Comparison of ENCODE assay signal across 8 mouse cellular contexts in genomic region chr1:136344768-136345453, GRCm38 (mm10). TPM values are rescaled to one million over a fixed set of nuclear protein-coding genes. Genes with fewer than 3 reads are reported as not detected.
DNase-seq lines count a peak whose midpoint lies in the region; ATAC-seq and TF ChIP-seq lines count a peak whose summit lies in the region.

No protein-coding gene starts in this region.

- H3K36me3 ChIP-seq in embryonic facial prominence, embryonic 12.5 days, result peaks cover 6% of the 10 kb centered on the region; the same call in 1 of the 2 replicates
- H3K36me3 ChIP-seq in hindbrain, embryonic 16.5 days (ENCODE audit: control insufficient read depth, insufficient read depth, low read length), result no peaks in the 10 kb centered on the region
- H3K36me3 ChIP-seq in lung, embryonic 15.5 days, result no peaks in the 10 kb centered on the region
- H3K36me3 ChIP-seq in stomach, embryonic 14.5 days (ENCODE audit: control insufficient read depth, insufficient read depth, low read length), result no peaks in the 10 kb centered on the region; the same call in 1 of the 2 replicates

- peaks cover 19% of the 10 kb centered on the region for H3K4me1 ChIP-seq in embryonic facial prominence, embryonic 12.5 days
- peaks cover 26% of the 10 kb centered on the region for H3K4me1 ChIP-seq in hindbrain, embryonic 16.5 days (ENCODE audit: control insufficient read depth, insufficient read depth, low read depth, low read length)
- peaks cover 22% of the 10 kb centered on the region for H3K4me1 ChIP-seq in lung, embryonic 15.5 days
- peaks cover 8% of the 10 kb centered on the region for H3K4me1 ChIP-seq in stomach, embryonic 14.5 days (ENCODE audit: control insufficient read depth, insufficient read depth, low read length)

- WGBS in embryonic facial prominence, embryonic 12.5 days, result under 1% methylated on average over 22 of the region's 22 CpGs
- WGBS in hindbrain, embryonic 16.5 days, result under 1% methylated on average over 22 of the region's 22 CpGs
- WGBS in lung, embryonic 15.5 days, result 0% methylated on average over 22 of the region's 22 CpGs
- WGBS in stomach, embryonic 14.5 days, result under 1% methylated on average over 22 of the region's 22 CpGs

- H3K4me2 ChIP-seq in embryonic facial prominence, embryonic 12.5 days (replicated peaks), result peak overlapping the region; percentile 74
- H3K4me2 ChIP-seq in hindbrain, embryonic 16.5 days (ENCODE audit: low read length), result peak overlapping the region; percentile 92
- H3K4me2 ChIP-seq in lung, embryonic 15.5 days, result peak overlapping the region; percentile 82
- peak overlapping the region; percentile 59 for H3K4me2 ChIP-seq in stomach, embryonic 14.5 days (replicated peaks; ENCODE audit: low read depth, low read length)

- ATAC-seq in embryonic facial prominence, embryonic 12.5 days (ENCODE audit: insufficient number of reproducible peaks, insufficient read depth, low FRiP score, low TSS enrichment), result no peak
- 0 out of 2 replicates have a peak, but pooled peaks have one; percentile 3 for ATAC-seq in hindbrain, embryonic 16.5 days
- no peak for ATAC-seq in lung, embryonic 15.5 days (ENCODE audit: borderline replicate concordance, extremely low read depth, low FRiP score, low TSS enrichment)
- ATAC-seq in stomach, embryonic 14.5 days (ENCODE audit: insufficient number of reproducible peaks, insufficient read depth, low FRiP score, low read depth), result no peak

- peak overlapping the region; percentile 93 for H3K9ac ChIP-seq in embryonic facial prominence, embryonic 12.5 days
- H3K9ac ChIP-seq in hindbrain, embryonic 16.5 days (ENCODE audit: low read depth, low read length), result peak overlapping the region; percentile 94
- peak overlapping the region; percentile 80 for H3K9ac ChIP-seq in lung, embryonic 15.5 days
- H3K9ac ChIP-seq in stomach, embryonic 14.5 days (replicated peaks; ENCODE audit: low read depth, low read length), result peak overlapping the region; percentile 94

- H3K4me3 ChIP-seq in layer of hippocampus, adult 2 months, result peak overlapping the region; percentile 81
- H3K4me3 ChIP-seq in embryonic facial prominence, embryonic 12.5 days, result peak overlapping the region; percentile 94
- H3K4me3 ChIP-seq in hindbrain, embryonic 16.5 days (ENCODE audit: low read length), result peak overlapping the region; percentile 68
- H3K4me3 ChIP-seq in lung, embryonic 15.5 days, result peak overlapping the region; percentile 81
- H3K4me3 ChIP-seq in stomach, embryonic 14.5 days (ENCODE audit: low read depth, low read length), result peak overlapping the region; percentile 93

- no peak for DNase-seq in layer of hippocampus, adult 2 months (ENCODE audit: low spot score in 2 of 2)
- DNase-seq in layer of hippocampus, adult 9-10 months (ENCODE audit: low spot score), result no peak
- peak; percentile 39 for DNase-seq in adipocyte (ENCODE audit: low spot score)
- DNase-seq in ovary, adult 18-20 months (ENCODE audit: low spot score), result no peak

- no peaks in the 10 kb centered on the region for H3K27me3 ChIP-seq in embryonic facial prominence, embryonic 12.5 days
- H3K27me3 ChIP-seq in hindbrain, embryonic 16.5 days (replicated peaks; ENCODE audit: control insufficient read depth, insufficient read depth, low read length), result no peaks in the 10 kb centered on the region
- no peaks in the 10 kb centered on the region for H3K27me3 ChIP-seq in lung, embryonic 15.5 days
- no peaks in the 10 kb centered on the region for H3K27me3 ChIP-seq in stomach, embryonic 14.5 days (ENCODE audit: control insufficient read depth, insufficient read depth, low read length)

- TF ChIP-seq CTCF in layer of hippocampus, adult 2 months (conservative IDR thresholded peaks at IDR 0.05), result no peak

- H3K9me3 ChIP-seq in embryonic facial prominence, embryonic 12.5 days, result no peaks in the 10 kb centered on the region
- no peaks in the 10 kb centered on the region for H3K9me3 ChIP-seq in hindbrain, embryonic 16.5 days (ENCODE audit: control insufficient read depth, low read length)
- no peaks in the 10 kb centered on the region for H3K9me3 ChIP-seq in lung, embryonic 15.5 days
- H3K9me3 ChIP-seq in stomach, embryonic 14.5 days (ENCODE audit: control insufficient read depth, low read depth, low read length), result no peaks in the 10 kb centered on the region

- peak overlapping the region; percentile 100 for H3K27ac ChIP-seq in layer of hippocampus, adult 2 months
- H3K27ac ChIP-seq in embryonic facial prominence, embryonic 12.5 days, result peak overlapping the region; percentile 97
- H3K27ac ChIP-seq in hindbrain, embryonic 16.5 days (ENCODE audit: low read depth, low read length), result peak overlapping the region; percentile 98
- peak overlapping the region; percentile 94 for H3K27ac ChIP-seq in lung, embryonic 15.5 days
- H3K27ac ChIP-seq in stomach, embryonic 14.5 days (ENCODE audit: low read length), result peak overlapping the region; percentile 95; the same call in 1 of the 2 replicates

RNA-seq across cellular contexts. Expression of gene Camsap2, which starts 1.0 kb away (rescaled TPM):
- 100 to 1,000 TPM; 132 to 141 TPM for total RNA-seq in layer of hippocampus, adult 2 months (2021)
- 16.5 and 17.1 TPM in 2 replicates for polyA plus RNA-seq in embryonic facial prominence, embryonic 12.5 days (2016; fragmentation: Nextera tagmentation; extraction: Ambion mirVana)
- 23.6 and 25.8 TPM in 2 replicates for polyA plus RNA-seq in hindbrain, embryonic 16.5 days (2015; fragmentation: Nextera tagmentation; extraction: Ambion mirVana)
- 10.0 and 11.0 TPM in 2 replicates for polyA plus RNA-seq in lung, embryonic 15.5 days (2015; fragmentation: Nextera tagmentation; extraction: Ambion mirVana)
- 17.4 and 17.6 TPM in 2 replicates for polyA plus RNA-seq in stomach, embryonic 14.5 days (2014; fragmentation: Nextera tagmentation; extraction: Ambion mirVana)
